Mouse (Mus musculus) liver, embryonic 15.5 days (tissue): ENCODE measurements at regions not wholly inside any gene's neighbourhood (a gene's known extent, or its start where the extent isn't known, plus 50 kb on each side); places are given as distances from the start of the nearest gene placed in this dataset. TPM values are rescaled to one million over a fixed set of nuclear protein-coding genes. Genes with fewer than 3 reads are reported as not detected.

Experiments
- ATAC-seq: fragments of 200-750 bp; cut with Nextera tagmentation; 2 replicates; pipeline ENCODE4 v1.8.0; 2017; ENCODE audit warnings: moderate number of reproducible peaks, mild to moderate bottlenecking, moderate library complexity; ENCODE audit not compliant: insufficient read depth
- H3K27ac ChIP-seq: fragments of 300-500 bp; sonication (generic); replicated peaks from 2 replicates; pipeline ENCODE4 v1.5.1; 2015; ENCODE audit warnings: mild to moderate bottlenecking, inconsistent platforms
- H3K27me3 ChIP-seq: fragments of 300-500 bp; sonication (generic); 2 replicates; pipeline ENCODE4 v1.6.1; 2015; ENCODE audit warnings: mild to moderate bottlenecking, inconsistent platforms
- H3K36me3 ChIP-seq: fragments of 300-500 bp; sonication (generic); replicated peaks from 2 replicates; pipeline ENCODE4 v1.6.1; 2015; ENCODE audit warnings: moderate library complexity, mild to moderate bottlenecking, inconsistent platforms
- H3K4me1 ChIP-seq: fragments of 300-500 bp; sonication (generic); replicated peaks from 2 replicates; pipeline ENCODE4 v1.6.1; 2015; ENCODE audit warnings: inconsistent platforms
- H3K4me2 ChIP-seq: fragments of 300-500 bp; sonication (generic); 2 replicates; pipeline ENCODE4 v1.6.1; 2015; ENCODE audit warnings: moderate library complexity, mild to moderate bottlenecking, inconsistent platforms
- H3K4me3 ChIP-seq: fragments of 300-500 bp; sonication (generic); replicated peaks from 2 replicates; pipeline ENCODE4 v1.5.1; 2015; ENCODE audit warnings: mild to moderate bottlenecking, inconsistent platforms
- H3K9ac ChIP-seq: fragments of 300-500 bp; sonication (generic); 2 replicates; pipeline ENCODE4 v1.6.1; 2015; ENCODE audit warnings: moderate library complexity, mild to moderate bottlenecking, inconsistent platforms
- H3K9me3 ChIP-seq: fragments of 300-500 bp; sonication (generic); replicated peaks from 2 replicates; pipeline ENCODE4 v1.6.1; 2016; ENCODE audit warnings: inconsistent platforms
- WGBS: fragments of 180-500 bp; shearing (Covaris S2); methylation state at CpG from one replicate; pipeline ENCODE4 v1.1.7; 2015; ENCODE audit warnings: mixed read lengths; ENCODE audit not compliant: insufficient replicate concordance; 5-methylcytosine and 5-hydroxymethylcytosine counted together
- microRNA-seq: library from miRNA; unstranded; fragments of <30 nt; microRNA quantifications from one replicate; pipeline ENCODE4, GENCODE M21; 2016

DNA sequence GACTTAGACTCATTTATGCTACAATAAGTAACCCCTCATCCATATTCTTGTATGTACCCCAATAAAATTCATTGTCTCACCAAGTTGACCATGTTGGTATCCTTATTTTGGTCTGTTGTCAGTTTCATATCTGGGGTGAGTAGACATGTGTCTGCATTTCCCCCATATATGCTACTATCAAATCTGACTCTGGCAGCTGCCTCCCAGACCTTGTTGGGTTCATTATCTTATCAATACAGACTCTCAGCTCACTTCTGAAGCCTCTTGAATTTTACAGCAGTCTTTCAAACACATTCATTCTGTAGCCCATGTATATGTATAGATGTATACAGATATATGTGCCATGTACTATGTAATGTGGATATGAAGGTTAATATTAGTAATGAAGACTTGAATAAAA, 67.4 kb upstream of the Adgra3 start:
- Histone ChIP-seq H3K27ac (peak overlapping the region; percentile 86), H3K9ac (no peak overlapping the region), H3K4me3 (no peak overlapping the region; the same call in 1 of the 2 replicates), H3K36me3 (no peaks in the 10 kb centered on the region), H3K9me3 (no peaks in the 10 kb centered on the region), H3K4me2 (peak overlapping the region; percentile 58), H3K27me3 (no peaks in the 10 kb centered on the region), H3K4me1 (peaks cover 67% of the 10 kb centered on the region)
- ATAC-seq: peak; percentile 95

DNA sequence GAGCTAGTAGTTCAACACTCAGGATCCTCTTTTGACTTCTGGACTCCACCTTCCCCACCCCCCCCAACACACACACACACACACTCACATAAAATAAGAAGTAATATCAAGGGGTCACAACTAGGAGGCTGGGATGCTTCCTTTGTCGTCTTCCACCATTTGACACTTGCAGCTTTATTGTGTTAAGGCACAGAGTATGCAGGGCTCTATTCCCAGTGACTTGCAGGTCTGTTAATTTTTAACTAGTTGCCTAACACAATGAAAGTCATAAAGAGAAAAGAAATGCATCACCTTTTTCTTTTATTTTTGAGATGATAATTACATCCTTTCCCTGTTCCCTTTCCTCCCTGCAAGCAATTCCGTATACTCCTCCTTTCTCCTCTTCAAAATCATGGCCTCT, 66.9 kb upstream of the Adgra3 start:
- ATAC-seq: no peak
- Histone ChIP-seq H3K27ac (peak overlapping the region; percentile 86), H3K9me3 (no peaks in the 10 kb centered on the region), H3K27me3 (no peaks in the 10 kb centered on the region), H3K9ac (peak overlapping the region; percentile 27; the same call in 1 of the 2 replicates), H3K4me2 (peak overlapping the region; percentile 58), H3K36me3 (no peaks in the 10 kb centered on the region), H3K4me1 (peaks cover 64% of the 10 kb centered on the region), H3K4me3 (peak overlapping the region; percentile 30; the same call in 1 of the 2 replicates)
- 41% methylated on average over 2 of the region's 2 CpGs for WGBS

DNA sequence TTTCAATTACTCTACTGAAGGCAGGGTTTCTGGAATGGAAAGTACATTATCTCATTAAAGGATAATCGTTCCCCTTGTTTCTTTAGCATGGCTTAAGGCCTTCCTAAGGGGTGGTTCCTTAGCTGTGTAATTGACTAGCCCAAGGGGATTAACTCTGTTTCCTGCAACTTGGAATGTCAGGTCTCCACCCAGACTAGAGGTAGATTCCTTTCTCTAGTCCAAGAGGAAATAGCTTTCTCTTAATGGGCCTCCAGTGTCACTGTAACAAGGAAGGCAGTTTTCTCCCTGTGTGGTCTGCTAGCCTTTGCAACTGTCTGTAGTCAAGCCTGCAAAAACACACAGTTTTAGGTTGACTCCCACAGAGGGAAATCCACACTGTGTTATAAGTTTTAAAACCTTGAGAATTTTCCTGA, 64.0 kb upstream of the Adgra3 start:
- Histone ChIP-seq H3K27ac (peak overlapping the region; percentile 30; the same call in 1 of the 2 replicates), H3K27me3 (no peaks in the 10 kb centered on the region), H3K4me1 (peaks cover 49% of the 10 kb centered on the region)

DNA sequence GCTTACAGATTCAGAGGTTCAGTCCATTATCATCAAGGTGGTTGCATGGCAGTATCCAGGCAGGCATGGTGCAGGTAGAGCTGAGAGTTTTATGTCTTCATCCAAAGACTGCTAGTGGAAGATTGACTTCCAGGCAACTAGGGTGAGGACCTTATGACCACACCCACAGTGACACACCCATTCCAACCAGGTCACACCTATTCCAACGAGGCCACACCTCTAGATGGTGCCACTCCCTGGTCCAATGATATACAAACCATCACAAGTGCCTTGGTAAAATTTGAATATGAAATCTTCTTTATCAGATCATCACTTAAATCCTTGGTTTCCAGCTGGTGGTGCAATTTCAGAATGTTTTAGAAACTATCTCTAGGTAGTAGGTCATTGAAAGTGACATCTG, 61.1 kb upstream of the Adgra3 start:
- no peaks in the 10 kb centered on the region for H3K27me3 ChIP-seq
- no peaks in the 10 kb centered on the region for H3K36me3 ChIP-seq
- H3K9ac ChIP-seq: no peak overlapping the region
- peak overlapping the region; percentile 16 for H3K4me2 ChIP-seq
- H3K27ac ChIP-seq: no peak overlapping the region
- peak overlapping the region; percentile 5; the same call in 1 of the 2 replicates for H3K4me3 ChIP-seq
- no peaks in the 10 kb centered on the region for H3K9me3 ChIP-seq
- peaks cover 31% of the 10 kb centered on the region for H3K4me1 ChIP-seq
- 34% methylated on average over 1 of the region's 1 CpGs for WGBS
- peak; percentile 43 for ATAC-seq

More for the DNA sequence above, 64.0 kb upstream of the Adgra3 start:
- Histone ChIP-seq H3K9ac (no peak overlapping the region), H3K9me3 (no peaks in the 10 kb centered on the region), H3K36me3 (no peaks in the 10 kb centered on the region), H3K4me3 (no peak overlapping the region), H3K4me2 (no peak overlapping the region)
- ATAC-seq: no peak
- 29% methylated on average over 1 of the region's 1 CpGs for WGBS

Small RNA genes in the stretch of these regions (microRNA-seq; reads per million reads assigned to microRNA genes)
- not detected for gene Mir8117
